Mouse (Mus musculus): ENCODE results near the gene Ldlrad3. TPM values are rescaled to one million over a fixed set of nuclear protein-coding genes. Genes with fewer than 3 reads are reported as not detected.

The Ldlrad3 gene
- total and polyA plus RNA-seq, 3 experiments = 3.5 to 6.1 TPM; not detected in 1

DNA sequence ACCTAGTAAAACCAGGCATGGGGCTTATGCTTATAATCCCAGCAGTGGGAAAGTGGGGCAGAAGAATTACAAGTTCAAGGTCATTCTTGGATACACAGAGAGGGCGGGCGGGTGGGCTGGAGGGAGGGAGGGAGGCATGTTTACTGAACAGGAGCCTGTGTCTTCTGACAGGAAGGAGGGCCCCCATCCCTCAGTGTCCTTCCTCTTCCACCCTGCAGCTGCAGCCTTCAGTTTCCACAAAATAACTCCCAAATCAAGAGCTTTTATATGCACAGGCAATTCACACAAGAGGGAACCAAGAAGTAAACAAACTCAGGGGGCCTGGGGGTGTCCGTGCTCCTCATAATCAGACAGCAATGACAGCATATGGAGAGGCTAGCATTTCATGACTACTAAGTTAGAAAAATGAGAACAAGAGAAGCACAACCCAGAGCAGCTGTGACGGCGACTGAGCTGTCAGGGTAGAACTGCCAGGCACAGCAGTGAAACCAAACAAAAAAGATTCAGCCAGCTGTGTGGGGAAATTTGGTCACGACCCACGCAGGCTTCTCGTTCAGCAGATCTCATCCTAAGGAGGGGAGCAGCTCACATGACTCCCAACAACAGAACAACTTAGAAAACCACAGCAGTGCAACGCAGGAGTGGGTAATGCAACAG lies 129.0 kb downstream of the Ldlrad3 start:
- DNase-seq (ENCODE audit: low read depth, low spot score) = no peak
- Histone ChIP-seq H3K79me2 (ENCODE audit: control insufficient read depth, insufficient read depth, low read length, poor library complexity) (no peaks in the 10 kb centered on the region), H3K4me3 (ENCODE audit: control insufficient read depth in 1 of 2, insufficient read depth in 1 of 2, low read depth in 2 of 2, low read length in 2 of 2) (no peak overlapping the region), H3K27me3 (ENCODE audit: control insufficient read depth in 1 of 2, insufficient read depth in 2 of 2, low read length in 2 of 2) (no peaks in the 10 kb centered on the region), H3K4me1 (ENCODE audit: control insufficient read depth in 1 of 2, insufficient read depth in 2 of 2, low read length in 2 of 2) (peaks cover 0 to 10% of the 10 kb centered on the region in 2 experiments; a peak in 2 of 4 replicates), H3K9me3 (replicated peaks; ENCODE audit: insufficient read depth, low read length) (no peaks in the 10 kb centered on the region), H3K36me3 (ENCODE audit: control insufficient read depth in 1 of 2, insufficient read depth in 2 of 2, low read length in 2 of 2) (peaks cover 0 to 3% of the 10 kb centered on the region in 2 experiments; a peak in 1 of 4 replicates), H3K27ac (ENCODE audit: control insufficient read depth, low read depth, low read length) (no peak overlapping the region), H3K9ac (ENCODE audit: control insufficient read depth, low read depth, low read length, poor library complexity, severe bottlenecking) (no peak overlapping the region)
- TF ChIP-seq MXI1 (IDR thresholded peaks at IDR 0.05; ENCODE audit: low read depth, low read length) (no peak), POLR2AphosphoS5 (IDR thresholded peaks at IDR 0.05; ENCODE audit: borderline replicate concordance, low read depth, low read length) (no peak), HCFC1 (IDR thresholded peaks at IDR 0.05; ENCODE audit: low read depth, low read length) (no peak), ZKSCAN1 (IDR thresholded peaks at IDR 0.05; ENCODE audit: low read depth, low read length) (no peak), GATA1 (IDR thresholded peaks at IDR 0.05; ENCODE audit: low read depth, low read length) (no peak), E2F4 (IDR thresholded peaks at IDR 0.05; ENCODE audit: borderline replicate concordance, low read depth, low read length) (no peak), JUND (IDR thresholded peaks at IDR 0.05; ENCODE audit: low read depth, low read length) (no peak), TCF12 (IDR thresholded peaks at IDR 0.05; ENCODE audit: low read depth, low read length) (no peak), NRF1 (IDR thresholded peaks at IDR 0.05; ENCODE audit: insufficient read depth, low read depth, low read length, poor library complexity, severe bottlenecking) (no peak), TAL1 (IDR thresholded peaks at IDR 0.05; ENCODE audit: low read length) (no peak), RAD21 (IDR thresholded peaks at IDR 0.05; ENCODE audit: low read depth, low read length) (no peak), USF2 (IDR thresholded peaks at IDR 0.05; ENCODE audit: borderline replicate concordance in 1 of 2, insufficient read depth in 1 of 2, low read depth in 1 of 2, low read length in 2 of 2) (no peak), MEF2A (IDR thresholded peaks at IDR 0.05; ENCODE audit: extremely low read depth, insufficient replicate concordance, low read depth, low read length, poor library complexity, severe bottlenecking) (no peak), CHD2 (IDR thresholded peaks at IDR 0.05; ENCODE audit: low read length) (no peak), EP300 (IDR thresholded peaks at IDR 0.05; ENCODE audit: low read depth in 1 of 2, low read length in 2 of 2) (no peak), MYC (IDR thresholded peaks at IDR 0.05; ENCODE audit: low read depth, low read length) (no peak), POLR2A (IDR thresholded peaks at IDR 0.05; ENCODE audit: control insufficient read depth in 1 of 2, insufficient read depth in 1 of 2, low read depth in 1 of 2, low read length in 2 of 2, poor library complexity in 1 of 2) (no peak), SIN3A (IDR thresholded peaks at IDR 0.05; ENCODE audit: low read length) (no peak), MAX (IDR thresholded peaks at IDR 0.05; ENCODE audit: low read length) (no peak)

DNA sequence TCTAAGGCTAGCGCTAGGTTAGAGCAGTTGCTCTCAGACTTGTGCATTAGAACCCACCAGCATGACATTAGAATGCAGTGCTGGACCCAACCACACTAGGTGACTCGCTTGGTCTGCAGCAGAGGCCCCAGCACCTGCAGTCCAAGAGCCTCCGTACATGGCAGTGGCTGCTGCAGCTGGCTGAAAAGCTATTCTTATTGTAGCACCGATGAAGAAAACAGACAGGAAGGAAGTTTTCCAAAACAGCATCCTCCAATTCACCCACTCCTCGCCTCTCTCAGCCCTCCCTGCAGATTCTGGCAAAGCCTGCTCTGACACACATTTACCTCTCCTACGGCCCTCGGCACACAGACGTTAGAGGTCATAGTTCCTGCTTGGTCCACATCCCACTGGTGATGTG lies 130.0 kb downstream of the Ldlrad3 start:
- no peak for TF ChIP-seq ZMIZ1 (IDR thresholded peaks at IDR 0.05; ENCODE audit: low read depth, low read length)
- no peak for TF ChIP-seq CTCF (IDR thresholded peaks at IDR 0.05 in 2 of 3, conservative IDR thresholded peaks at IDR 0.05 in 1 of 3; ENCODE audit: control insufficient read depth in 1 of 3, insufficient read depth in 1 of 3, low read depth in 2 of 3, low read length in 3 of 3, poor library complexity in 1 of 3, severe bottlenecking in 1 of 3)
- no peak for TF ChIP-seq JUND (IDR thresholded peaks at IDR 0.05; ENCODE audit: low read depth, low read length)
- no peak for TF ChIP-seq BHLHE40 (IDR thresholded peaks at IDR 0.05; ENCODE audit: borderline replicate concordance, low read depth, low read length)
- TF ChIP-seq ZNF384 (IDR thresholded peaks at IDR 0.05; ENCODE audit: low read depth, low read length) = no peak
- no peaks in the 10 kb centered on the region for H3K9me3 ChIP-seq (replicated peaks; ENCODE audit: insufficient read depth, low read length)

More for the DNA sequence above, 130.0 kb downstream of the Ldlrad3 start:
- Histone ChIP-seq H3K79me2 (ENCODE audit: control insufficient read depth, insufficient read depth, low read length, poor library complexity) (no peaks in the 10 kb centered on the region), H3K4me1 (ENCODE audit: control insufficient read depth in 1 of 2, insufficient read depth in 2 of 2, low read length in 2 of 2) (peaks cover 0 to 12% of the 10 kb centered on the region in 2 experiments; a peak in 2 of 4 replicates), H3K9ac (ENCODE audit: control insufficient read depth, low read depth, low read length, poor library complexity, severe bottlenecking) (no peak overlapping the region), H3K36me3 (ENCODE audit: control insufficient read depth in 1 of 2, insufficient read depth in 2 of 2, low read length in 2 of 2) (peaks cover 0 to 3% of the 10 kb centered on the region in 2 experiments; a peak in 1 of 4 replicates), H3K27me3 (ENCODE audit: control insufficient read depth in 1 of 2, insufficient read depth in 2 of 2, low read length in 2 of 2) (no peaks in the 10 kb centered on the region), H3K4me3 (ENCODE audit: control insufficient read depth in 1 of 2, insufficient read depth in 1 of 2, low read depth in 2 of 2, low read length in 2 of 2) (no peak overlapping the region), H3K27ac (ENCODE audit: control insufficient read depth, low read depth, low read length) (no peak overlapping the region)
- no peak for DNase-seq (ENCODE audit: low read depth, low spot score)
